Mouse (Mus musculus) activated CD4-positive, CD25-positive, alpha-beta regulatory T cell, adult 9 weeks (primary cell): ENCODE results near the gene Tmcc3. TPM values are rescaled to one million over a fixed set of nuclear protein-coding genes. Genes with fewer than 3 reads are reported as not detected.

Experiments
- polyA plus RNA-seq: library from polyadenylated mRNA; unstranded; fragments of 100-300 nt; shearing (Covaris generic); gene quantifications from one replicate; pipeline ENCODE4 v1.2.1, GENCODE M21; 2017

Tmcc3 gene
- polyA plus RNA-seq, result 0.67 TPM

DNA sequence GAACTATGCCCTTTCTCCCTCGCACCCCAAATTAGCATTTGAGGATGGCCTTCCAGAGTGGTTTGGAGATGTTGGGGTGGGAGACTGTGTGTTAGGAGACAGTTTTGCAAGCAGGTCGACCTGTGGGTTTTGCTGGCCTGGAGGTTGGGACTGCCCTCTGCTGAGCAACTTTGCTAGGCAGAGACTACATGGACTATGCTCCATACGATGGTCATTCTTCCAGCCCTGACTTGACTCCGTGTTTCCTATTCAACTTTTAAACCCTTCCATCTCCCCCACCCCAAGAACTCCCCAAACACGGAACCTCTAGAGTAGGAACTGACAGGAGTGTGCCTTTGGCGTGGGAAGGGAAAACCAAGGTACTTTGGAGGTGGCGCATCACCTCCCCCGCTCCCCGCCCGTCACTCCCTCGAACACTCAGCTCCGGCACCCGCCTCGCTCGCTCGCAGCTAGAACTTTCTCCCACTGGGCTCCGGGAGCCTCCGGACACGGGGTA, at the start of gene Tmcc3:
TSS of gene Tmcc3 (plus strand) at position 439 of the 496 bp plus-strand sequence.

DNA sequence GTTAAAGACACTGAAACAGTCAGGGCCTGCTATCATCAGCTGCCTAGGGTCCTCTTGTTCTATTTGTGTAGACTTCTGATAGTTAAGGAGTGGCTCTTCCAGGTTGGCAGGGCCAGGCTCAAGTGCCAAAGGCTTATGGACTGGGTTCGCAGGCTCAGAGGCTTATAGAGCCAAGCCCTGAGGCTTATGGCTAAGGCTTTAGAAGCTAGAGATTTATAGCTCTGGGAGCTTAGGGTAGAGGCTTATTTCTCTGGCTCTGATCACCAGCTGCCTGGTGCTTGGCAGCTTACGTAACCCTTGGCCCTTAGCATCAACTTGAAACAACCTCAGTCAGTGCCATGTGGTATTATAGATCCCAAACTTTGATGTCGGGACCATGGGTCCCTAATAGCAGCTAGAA, 13.3 kb upstream of the Tmcc3 start, which contains the start of gene Gm4792:
TSS of gene Gm4792 (minus strand) at position 233 of the 400 bp plus-strand sequence.

Other genes starting within 250 kb of the Tmcc3 start
- 9.4 TPM for gene Nr2c1, start 163.9 kb upstream of the Tmcc3 start, polyA plus RNA-seq
- gene Ndufa12, start 113.2 kb upstream of the Tmcc3 start, polyA plus RNA-seq, result 125 TPM
- gene Gm4792, start 13.2 kb upstream of the Tmcc3 start, polyA plus RNA-seq, result not detected